Mouse (Mus musculus) testis, adult 2 months (tissue): ENCODE data around the gene Pias4. TPM values are rescaled to one million over a fixed set of nuclear protein-coding genes. Genes with fewer than 3 reads are reported as not detected.
"Not testable (repeated sequence)": the region's sequence is repeated elsewhere in the genome, so short reads cannot be mapped to it uniquely, and the experiment has no call there.

Experiments used
- H3K27ac ChIP-seq: fragments of 200-500 bp; 2 replicates; pipeline ENCODE4 v1.5.1; 2012; ENCODE audit warnings: low read depth, low read length; ENCODE audit not compliant: control insufficient read depth, insufficient read depth
- H3K27me3 ChIP-seq: fragments of 200-500 bp; 2 replicates; pipeline ENCODE4 v1.6.1; 2012; ENCODE audit warnings: mild to moderate bottlenecking, low read length, moderate library complexity; ENCODE audit not compliant: control insufficient read depth, insufficient read depth
- H3K36me3 ChIP-seq: fragments of 200-500 bp; 2 replicates; pipeline ENCODE4 v1.6.1; 2012; ENCODE audit warnings: mild to moderate bottlenecking, low read length; ENCODE audit not compliant: control insufficient read depth, insufficient read depth
- H3K4me1 ChIP-seq: fragments of 200-500 bp; 2 replicates; pipeline ENCODE4 v1.6.1; 2012; ENCODE audit warnings: low read length; ENCODE audit not compliant: control insufficient read depth, insufficient read depth
- H3K4me3 ChIP-seq: fragments of 200-500 bp; 2 replicates; pipeline ENCODE4 v1.5.1; 2012; ENCODE audit warnings: low read depth, mild to moderate bottlenecking, low read length, moderate library complexity, mixed read lengths; ENCODE audit not compliant: control insufficient read depth
- CTCF ChIP-seq: fragments of 200-500 bp; IDR thresholded peaks from 2 replicates; pipeline ENCODE4 v1.5.1; 2012; ENCODE audit warnings: low read depth, mild to moderate bottlenecking, inconsistent platforms, low read length, moderate library complexity; ENCODE audit not compliant: control insufficient read depth, insufficient read depth, insufficient replicate concordance
- POLR2A ChIP-seq: fragments of 200-500 bp; IDR thresholded peaks from 2 replicates; pipeline ENCODE4 v1.6.1; 2012; ENCODE audit warnings: low read depth, mild to moderate bottlenecking, inconsistent platforms, low read length, moderate library complexity; ENCODE audit not compliant: control insufficient read depth
- polyA plus RNA-seq: library from polyadenylated mRNA; depleted of rRNA; stranded (reverse); fragments of >200 nt; gene quantifications from 2 replicates; pipeline ENCODE4 v1.2.3, GENCODE M21; 2012

The Pias4 gene
- polyA plus RNA-seq, 1 experiment = 164 TPM

DNA sequence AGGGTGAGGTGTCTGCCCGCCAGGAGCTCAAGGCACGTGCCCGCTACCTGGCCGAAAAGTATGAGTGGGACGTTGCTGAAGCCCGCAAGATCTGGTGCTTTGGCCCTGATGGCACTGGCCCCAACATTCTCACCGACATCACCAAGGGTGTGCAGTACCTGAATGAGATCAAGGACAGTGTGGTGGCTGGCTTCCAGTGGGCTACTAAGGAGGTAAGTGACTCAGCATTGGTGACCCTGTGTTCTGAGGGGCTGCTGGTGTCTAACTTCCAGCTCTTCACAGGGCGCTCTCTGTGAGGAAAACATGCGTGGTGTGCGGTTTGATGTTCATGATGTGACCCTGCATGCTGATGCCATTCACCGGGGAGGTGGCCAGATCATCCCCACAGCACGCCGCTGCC is 13.2 kb upstream of the Pias4 start:
- H3K36me3 ChIP-seq = no peaks in the 10 kb centered on the region; the same call in none of the 2 replicates
- peaks cover 11% of the 10 kb centered on the region for H3K4me1 ChIP-seq
- H3K4me3 ChIP-seq = no peak overlapping the region
- no peak for TF ChIP-seq CTCF
- TF ChIP-seq POLR2A = no peak
- H3K27ac ChIP-seq = no peak overlapping the region
- no peaks in the 10 kb centered on the region for H3K27me3 ChIP-seq

DNA sequence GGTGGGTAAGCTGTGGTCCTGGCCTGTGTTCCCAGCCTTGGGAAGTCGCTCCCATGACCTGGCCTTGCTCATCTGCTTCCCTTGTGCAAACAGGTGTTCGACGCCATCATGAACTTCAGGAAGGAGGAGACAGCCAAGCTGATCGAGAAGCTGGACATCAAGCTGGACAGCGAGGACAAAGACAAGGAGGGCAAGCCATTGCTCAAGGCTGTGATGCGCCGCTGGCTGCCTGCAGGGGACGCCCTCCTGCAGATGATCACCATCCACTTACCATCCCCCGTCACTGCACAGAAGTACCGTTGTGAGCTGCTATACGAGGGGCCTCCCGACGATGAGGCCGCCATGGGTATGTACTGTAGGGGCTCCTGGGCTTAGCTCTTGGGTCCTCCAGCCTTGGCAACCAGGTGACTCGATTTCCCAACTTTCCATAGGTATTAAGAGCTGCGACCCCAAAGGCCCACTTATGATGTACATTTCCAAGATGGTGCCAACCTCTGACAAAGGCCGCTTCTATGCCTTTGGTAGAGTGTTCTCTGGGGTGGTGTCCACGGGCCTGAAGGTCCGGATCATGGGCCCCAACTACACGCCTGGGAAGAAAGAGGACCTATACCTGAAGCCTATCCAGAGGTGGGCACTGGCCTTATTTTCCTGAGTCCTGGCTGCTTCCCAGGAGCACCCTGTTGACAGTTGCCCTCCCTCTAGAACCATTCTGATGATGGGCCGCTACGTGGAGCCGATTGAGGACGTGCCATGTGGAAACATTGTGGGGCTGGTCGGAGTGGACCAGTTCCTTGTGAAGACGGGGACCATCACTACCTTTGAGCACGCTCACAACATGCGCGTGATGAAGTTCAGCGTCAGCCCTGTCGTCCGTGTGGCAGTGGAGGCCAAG is 12.0 kb upstream of the Pias4 start:
- Histone ChIP-seq H3K4me3 (no peak overlapping the region), H3K27ac (no peak overlapping the region), H3K4me1 (peaks cover 20% of the 10 kb centered on the region), H3K27me3 (no peaks in the 10 kb centered on the region), H3K36me3 (no peaks in the 10 kb centered on the region; the same call in none of the 2 replicates)
- TF ChIP-seq CTCF = no peak
- no peak for TF ChIP-seq POLR2A

DNA sequence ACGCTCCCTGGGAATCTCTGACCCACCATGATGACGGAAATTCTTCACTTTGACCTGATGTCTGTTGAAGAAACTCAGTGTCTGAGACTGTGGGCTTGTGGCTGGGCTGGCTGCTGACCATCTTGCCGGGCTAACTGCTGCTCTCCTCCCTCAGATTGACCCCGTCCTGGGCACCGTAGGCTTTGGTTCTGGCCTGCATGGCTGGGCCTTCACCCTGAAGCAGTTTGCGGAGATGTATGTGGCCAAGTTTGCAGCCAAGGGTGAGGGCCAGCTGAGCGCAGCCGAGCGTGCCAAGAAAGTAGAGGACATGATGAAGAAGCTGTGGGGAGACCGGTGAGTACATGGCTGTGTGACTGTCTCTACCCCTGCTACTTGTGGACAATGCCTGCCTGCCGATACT is 11.2 kb upstream of the Pias4 start:
- peaks cover 24% of the 10 kb centered on the region for H3K4me1 ChIP-seq
- H3K36me3 ChIP-seq = no peaks in the 10 kb centered on the region; the same call in none of the 2 replicates
- TF ChIP-seq CTCF (no peak), POLR2A (no peak)
- H3K27ac ChIP-seq = no peak overlapping the region
- H3K4me3 ChIP-seq = no peak overlapping the region; the same call in 1 of the 2 replicates
- H3K27me3 ChIP-seq = no peaks in the 10 kb centered on the region

DNA sequence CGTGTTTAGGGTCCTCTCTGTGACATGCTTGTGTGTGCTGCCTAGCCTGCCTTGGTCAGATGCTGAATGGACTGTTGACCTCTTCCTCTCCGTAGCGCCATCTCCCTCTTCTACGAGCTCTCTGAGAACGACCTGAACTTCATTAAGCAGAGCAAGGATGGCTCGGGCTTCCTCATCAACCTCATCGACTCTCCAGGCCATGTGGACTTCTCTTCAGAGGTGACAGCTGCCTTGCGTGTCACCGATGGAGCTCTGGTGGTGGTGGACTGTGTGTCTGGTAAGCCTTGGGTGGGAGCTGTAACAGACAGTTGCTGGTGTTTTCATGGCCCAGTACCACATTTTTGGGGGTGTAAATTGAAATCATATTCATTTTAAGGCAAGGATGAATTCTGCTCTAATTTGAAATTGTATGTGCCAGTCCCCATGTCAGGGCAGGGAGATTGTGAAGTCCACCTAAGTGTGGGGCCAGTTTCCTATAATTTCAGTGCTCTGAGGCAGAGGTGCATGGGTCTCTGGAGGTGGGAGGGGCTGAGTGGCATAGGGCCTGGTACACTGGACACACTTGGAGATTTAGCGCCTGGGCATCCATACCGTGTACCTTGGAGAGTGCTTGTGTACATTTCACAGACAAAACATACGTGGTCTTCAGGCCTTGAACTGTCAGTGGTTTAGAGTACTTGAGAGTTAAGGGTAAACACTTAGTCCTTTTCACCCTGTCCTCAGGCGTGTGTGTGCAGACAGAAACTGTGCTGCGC is 10.4 kb upstream of the Pias4 start:
- Histone ChIP-seq H3K4me3 (peak overlapping the region; percentile 94), H3K27me3 (no peaks in the 10 kb centered on the region), H3K36me3 (no peaks in the 10 kb centered on the region; the same call in none of the 2 replicates), H3K27ac (no peak overlapping the region; the same call in 1 of the 2 replicates), H3K4me1 (peaks cover 22% of the 10 kb centered on the region)
- TF ChIP-seq CTCF (no peak), POLR2A (no peak)

DNA sequence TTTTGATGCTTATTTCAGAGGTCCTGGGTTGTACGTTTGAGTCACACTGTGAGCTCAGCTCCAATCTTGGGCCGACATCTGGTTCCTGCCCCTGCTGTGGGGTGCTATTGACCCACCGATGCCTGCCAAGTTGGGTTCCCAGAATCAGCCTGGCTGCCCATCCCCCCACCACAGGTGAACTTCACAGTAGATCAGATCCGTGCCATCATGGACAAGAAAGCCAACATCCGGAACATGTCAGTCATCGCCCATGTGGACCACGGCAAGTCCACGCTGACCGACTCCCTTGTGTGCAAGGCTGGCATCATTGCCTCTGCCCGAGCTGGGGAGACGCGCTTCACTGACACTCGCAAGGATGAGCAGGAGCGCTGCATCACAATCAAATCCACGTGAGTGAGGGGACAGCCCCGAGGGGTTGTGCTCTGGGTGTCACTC is 9.8 kb upstream of the Pias4 start:
- H3K27me3 ChIP-seq = no peaks in the 10 kb centered on the region
- H3K27ac ChIP-seq = peak overlapping the region; percentile 97
- peak overlapping the region; percentile 94 for H3K4me3 ChIP-seq
- no peaks in the 10 kb centered on the region; the same call in none of the 2 replicates for H3K36me3 ChIP-seq
- peaks cover 27% of the 10 kb centered on the region for H3K4me1 ChIP-seq
- peak; percentile 24; the same call in 1 of the 2 replicates for TF ChIP-seq POLR2A
- TF ChIP-seq CTCF = no peak

DNA sequence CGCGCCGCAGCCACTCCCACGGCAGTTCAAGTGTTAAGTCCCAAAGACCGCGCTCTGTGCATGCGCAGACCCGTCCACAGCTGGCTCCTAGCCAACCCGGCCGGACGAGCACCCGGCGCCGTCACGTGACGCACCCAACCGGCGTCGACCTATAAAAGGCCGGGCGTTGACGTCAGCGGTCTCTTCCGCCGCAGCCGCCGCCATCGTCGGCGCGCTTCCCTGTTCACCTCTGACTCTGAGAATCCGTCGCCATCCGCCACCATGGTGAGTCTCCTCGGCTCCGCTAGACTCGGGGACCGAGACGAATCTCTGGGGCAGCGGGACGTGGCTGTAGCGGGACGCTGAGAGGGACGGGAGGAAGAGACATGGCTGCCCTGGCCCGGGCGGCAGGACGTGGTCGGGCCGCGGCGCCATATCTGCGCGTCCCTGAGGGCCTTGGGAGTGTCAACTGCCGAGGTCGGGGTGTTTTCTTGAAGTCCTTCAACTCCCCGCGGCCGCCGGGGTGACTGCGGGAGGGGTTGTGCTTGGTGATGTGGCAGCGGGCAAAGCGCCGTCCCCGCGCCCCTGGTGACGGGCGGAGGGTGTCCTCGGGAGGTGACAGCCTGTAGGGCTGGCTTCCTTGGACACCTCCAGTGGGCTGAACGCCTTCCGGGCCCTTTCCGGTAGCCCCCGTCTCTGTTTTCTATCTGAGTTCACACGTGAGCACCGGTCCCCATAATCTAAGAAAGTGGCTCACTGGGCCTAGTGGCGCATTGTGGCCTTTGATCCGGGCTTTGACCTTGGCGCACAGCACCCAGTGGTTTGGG is 8.9 kb upstream of the Pias4 start, which contains the start of gene Eef2:
Eef2 (plus strand) TSS at position 166 of the 806 bp plus-strand sequence.
- peak within 1 kb of the TSS; percentile 94 for H3K4me3 ChIP-seq
- peaks cover 24% of the 10 kb centered on the region for H3K4me1 ChIP-seq
- H3K27me3 ChIP-seq = no peaks in the 10 kb centered on the region
- no peaks in the 10 kb centered on the region; the same call in none of the 2 replicates for H3K36me3 ChIP-seq
- peak within 1 kb of the TSS; percentile 97 for H3K27ac ChIP-seq
- TF ChIP-seq CTCF = peak; percentile 2; the same call in 1 of the 2 replicates
- peak; percentile 100 for TF ChIP-seq POLR2A

DNA sequence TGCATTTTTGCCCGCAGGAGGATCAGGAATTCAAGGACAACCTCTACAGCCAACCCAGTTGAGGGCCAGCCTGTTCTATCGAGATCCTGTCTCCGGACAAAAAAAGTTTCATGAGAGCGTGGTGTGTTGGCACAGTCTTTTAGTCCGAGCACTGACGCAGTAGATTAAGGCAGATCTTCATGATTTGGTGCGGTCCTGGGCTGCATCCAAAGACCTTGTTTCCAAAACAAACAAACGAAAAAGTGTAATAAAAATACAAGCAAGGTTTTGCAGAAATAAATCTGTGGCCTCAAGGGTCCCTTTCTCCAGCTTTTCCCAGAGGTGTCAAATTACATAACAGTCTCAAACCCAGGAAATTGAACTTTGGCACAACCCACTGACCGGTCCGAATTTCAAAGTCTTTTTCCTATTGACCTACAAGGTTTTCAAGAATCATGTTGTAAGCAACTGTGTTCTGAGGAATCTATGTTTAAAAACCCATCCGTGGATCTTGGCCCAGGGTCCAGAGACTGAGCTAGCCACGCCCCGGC is 8.3 kb upstream of the Pias4 start:
- TF ChIP-seq CTCF (no peak), POLR2A (no peak)
- Histone ChIP-seq H3K4me3 (peak overlapping the region; percentile 94), H3K27ac (peak overlapping the region; percentile 97), H3K27me3 (no peaks in the 10 kb centered on the region), H3K36me3 (no peaks in the 10 kb centered on the region; the same call in none of the 2 replicates), H3K4me1 (peaks cover 24% of the 10 kb centered on the region)

DNA sequence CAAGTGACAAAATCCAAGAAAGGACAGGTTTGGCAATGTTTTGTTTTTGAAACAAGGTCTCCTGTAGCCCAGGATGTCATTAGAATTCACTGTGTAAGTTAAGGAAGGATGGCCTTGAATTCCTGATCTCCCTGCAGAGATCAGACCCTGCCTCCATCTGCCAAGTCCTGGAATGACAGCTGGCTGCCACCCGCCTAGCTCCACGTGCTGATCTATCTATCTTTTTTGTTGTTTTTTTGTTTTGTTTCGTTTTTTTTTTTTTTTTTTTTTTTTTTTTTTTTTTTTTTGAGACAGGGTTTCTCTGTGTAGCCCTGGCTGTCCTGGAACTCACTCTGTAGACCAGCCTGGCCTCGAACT is 7.6 kb upstream of the Pias4 start:
- H3K27me3 ChIP-seq, H3K4me3 ChIP-seq, H3K36me3 ChIP-seq: not testable (repeated sequence)
- Histone ChIP-seq H3K27ac (peak overlapping the region; percentile 25; the same call in 1 of the 2 replicates), H3K4me1 (peaks cover 24% of the 10 kb centered on the region)
